Mouse (Mus musculus) monocyte, adult 2 months (primary cell): ENCODE measurements around the gene Tmem63c.

Experiments used
- DNase-seq, 2 experiments: peaks; one replicate each; pipeline ENCODE4 v3.0.0; 2022; ENCODE audit warnings: low spot score in 2 of 2, low read depth in 1 of 2

The Tmem63c gene

GRCm38 (mm10) chr12:87000151-87000839 is 20.8 kb upstream of the Tmem63c start:
- no peak for DNase-seq

DNA sequence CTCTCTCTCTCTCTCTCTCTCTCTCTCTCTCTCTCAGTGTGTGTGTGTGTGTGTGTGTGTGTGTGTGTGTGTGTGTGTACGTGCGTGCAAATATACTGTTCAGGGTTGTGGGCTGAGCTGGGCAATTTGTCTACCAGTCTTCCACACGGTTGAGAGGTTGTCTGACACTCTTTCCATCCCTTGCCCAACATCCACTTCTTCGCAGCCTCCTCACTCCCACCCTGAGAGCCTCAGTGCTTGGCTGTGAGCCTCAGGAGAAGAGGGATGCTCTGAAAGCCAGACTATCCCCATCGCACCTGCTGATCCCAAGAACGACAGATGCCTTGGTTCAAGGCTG is 20.3 kb upstream of the Tmem63c start:
- no peak for DNase-seq

DNA sequence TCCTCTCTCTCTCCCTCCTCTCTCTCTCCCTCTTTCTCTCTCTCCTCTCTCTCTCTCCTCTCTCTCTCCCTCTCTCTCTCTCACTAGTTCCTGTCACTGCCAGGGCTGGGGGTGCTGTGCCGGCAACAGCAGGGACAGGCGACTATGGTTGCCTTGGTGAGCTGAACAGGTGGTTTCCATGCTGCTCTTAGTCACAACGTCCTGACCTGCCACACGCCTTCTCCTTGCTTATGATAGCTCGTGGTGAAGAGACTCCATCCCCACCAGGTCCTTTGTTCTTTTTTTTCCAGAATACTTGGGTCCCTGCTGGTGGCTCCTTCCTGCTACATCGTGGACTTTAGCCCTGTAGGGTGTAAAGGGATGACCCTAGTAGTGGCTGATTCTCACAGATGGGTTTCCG is 18.9 kb upstream of the Tmem63c start:
- no peak for DNase-seq

GRCm38 (mm10) chr12:87002815-87003214 is 18.3 kb upstream of the Tmem63c start:
- no peak for DNase-seq

DNA sequence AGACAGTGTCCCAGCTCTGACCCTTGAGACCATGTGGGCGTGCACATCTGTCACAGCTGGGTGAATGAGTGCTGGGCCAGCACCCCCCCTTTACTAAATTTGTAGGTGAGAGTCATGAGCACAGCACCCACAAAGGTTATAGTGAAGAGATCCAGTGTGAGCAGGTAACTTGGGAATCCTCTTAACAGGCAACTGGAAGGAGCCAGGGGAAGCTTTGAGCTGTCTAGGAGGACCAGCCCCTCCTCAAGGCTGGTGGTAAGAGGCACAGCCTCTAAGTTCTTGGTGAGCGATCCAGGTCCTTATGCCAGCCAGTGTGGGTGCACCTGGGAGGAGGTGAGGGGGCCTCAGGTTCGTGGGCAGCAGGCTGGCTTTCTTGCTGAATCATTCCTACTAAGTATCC is 17.5 kb upstream of the Tmem63c start:
- no peak for DNase-seq

DNA sequence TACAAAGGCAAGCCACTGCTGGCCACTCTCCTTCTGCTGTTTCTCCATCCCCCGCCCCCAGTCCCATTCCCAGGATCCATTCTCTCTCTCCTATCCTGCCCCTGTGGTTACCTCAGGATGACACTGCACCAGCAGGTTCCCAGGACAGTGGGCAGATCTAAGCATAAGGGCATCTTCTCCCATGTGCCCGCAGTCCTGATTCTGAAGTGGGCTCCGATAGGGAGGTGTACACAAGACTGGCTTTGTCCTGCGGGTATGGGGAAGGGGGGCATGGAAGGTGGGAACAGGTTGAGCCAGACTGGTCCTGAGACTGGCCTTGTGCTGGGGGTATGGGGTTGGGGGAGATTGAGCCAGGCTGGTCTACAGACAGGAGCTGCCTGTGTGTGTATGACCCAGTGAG is 16.5 kb upstream of the Tmem63c start:
- no peak for DNase-seq

DNA sequence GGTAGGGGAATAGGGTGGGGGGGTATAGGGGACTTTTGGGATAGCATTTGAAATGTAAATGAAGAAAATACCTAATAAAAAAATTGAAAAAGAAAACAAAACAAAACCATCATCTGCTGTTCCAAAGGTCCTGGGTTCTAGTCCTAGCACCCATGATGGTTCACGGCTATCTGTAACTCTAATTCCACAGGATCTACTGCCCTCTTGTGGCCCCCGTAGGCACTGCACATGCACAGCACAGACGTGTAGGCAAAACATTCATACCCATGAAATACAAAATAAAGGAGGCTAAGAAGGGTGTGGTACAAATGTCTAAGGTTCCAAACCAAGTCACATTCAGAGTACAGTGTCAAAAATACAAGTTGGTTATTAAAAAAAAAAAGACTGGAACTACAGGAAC is 4.1 kb upstream of the Tmem63c start:
- DNase-seq = no peak

- DNase-seq = no peak
These were observed 2.4 kb upstream of the Tmem63c start for GRCm38 (mm10) chr12:87018756-87019155.

DNA sequence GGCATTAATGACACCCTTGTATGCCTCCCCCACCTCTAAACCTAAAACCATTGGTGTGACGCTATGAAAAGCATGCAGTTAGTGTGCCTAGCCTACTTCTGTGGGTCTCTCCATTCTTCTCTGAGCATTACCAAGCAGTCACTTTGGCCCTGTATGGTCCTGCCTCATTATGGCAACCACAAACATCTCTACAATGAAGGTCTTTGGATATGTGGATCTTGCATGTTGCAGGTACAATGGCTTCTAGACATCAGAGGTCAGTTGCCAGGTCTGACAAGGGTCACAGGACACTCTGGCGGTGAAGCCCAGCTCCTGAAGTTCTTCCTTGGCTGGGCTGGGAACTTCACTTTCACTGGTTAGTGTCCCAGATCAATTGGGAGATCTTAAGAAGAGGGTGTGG is 866 bp downstream of the Tmem63c start:
- no peak for DNase-seq

GRCm38 (mm10) chr12:87023456-87023855 is 2.3 kb downstream of the Tmem63c start:
- no peak for DNase-seq

- no peak for DNase-seq
These were observed 5.2 kb downstream of the Tmem63c start for GRCm38 (mm10) chr12:87026109-87026870.

GRCm38 (mm10) chr12:87026871-87027240 is 5.7 kb downstream of the Tmem63c start:
- no peak for DNase-seq

- no peak for DNase-seq
These were observed 6.3 kb downstream of the Tmem63c start for GRCm38 (mm10) chr12:87027391-87027790.

- no peak for DNase-seq
These were observed 6.9 kb downstream of the Tmem63c start for GRCm38 (mm10) chr12:87028068-87028467.

- DNase-seq = no peak
These were observed 8.3 kb downstream of the Tmem63c start for GRCm38 (mm10) chr12:87029251-87029976.

- no peak for DNase-seq
These were observed 10.1 kb downstream of the Tmem63c start for GRCm38 (mm10) chr12:87031163-87031763.

GRCm38 (mm10) chr12:87036631-87037030 is 15.5 kb downstream of the Tmem63c start:
- DNase-seq = no peak

GRCm38 (mm10) chr12:87040166-87040565 is 19.0 kb downstream of the Tmem63c start:
- DNase-seq = no peak

DNA sequence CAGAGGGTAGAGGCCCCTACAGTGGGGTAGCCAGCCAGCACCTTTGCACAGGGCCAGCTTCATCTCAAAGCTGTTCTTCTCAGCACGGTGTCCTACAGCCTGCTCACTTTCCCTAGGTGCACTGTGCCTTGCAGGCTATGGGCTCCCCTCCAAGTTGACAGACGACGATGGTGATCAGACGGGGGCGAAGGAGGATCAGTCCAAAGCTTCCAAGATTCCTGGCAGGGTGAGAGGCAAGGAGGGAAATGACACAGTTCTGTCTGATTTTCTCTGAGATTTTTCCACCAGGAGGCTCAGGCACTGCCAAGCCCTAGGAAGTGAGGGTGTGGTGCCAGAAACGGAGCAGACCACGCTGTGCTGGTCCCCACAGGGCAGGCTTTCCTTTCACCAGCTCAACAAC is 19.7 kb downstream of the Tmem63c start:
- DNase-seq = no peak

DNA sequence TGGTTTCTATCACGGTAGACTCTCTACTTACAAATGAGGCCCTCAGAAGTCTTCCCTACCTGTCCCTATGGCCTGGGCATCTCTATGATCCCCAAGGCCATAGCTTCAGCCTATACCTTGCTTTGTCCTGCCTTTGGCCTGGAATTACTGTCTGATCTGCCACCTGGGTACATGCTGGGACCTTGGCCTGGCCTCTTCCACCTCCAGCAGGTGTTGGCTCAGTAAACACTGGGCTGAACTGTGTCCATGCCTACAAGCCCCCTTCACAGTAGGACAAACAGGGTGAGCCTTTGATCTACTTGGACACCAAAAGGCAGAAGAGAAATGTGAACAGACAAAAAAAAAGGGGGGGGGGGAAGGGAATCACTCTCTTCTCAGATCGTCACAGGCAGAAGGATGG is 21.3 kb downstream of the Tmem63c start:
- DNase-seq = no peak

GRCm38 (mm10) chr12:87043221-87043620 is 22.1 kb downstream of the Tmem63c start:
- no peak for DNase-seq

DNA sequence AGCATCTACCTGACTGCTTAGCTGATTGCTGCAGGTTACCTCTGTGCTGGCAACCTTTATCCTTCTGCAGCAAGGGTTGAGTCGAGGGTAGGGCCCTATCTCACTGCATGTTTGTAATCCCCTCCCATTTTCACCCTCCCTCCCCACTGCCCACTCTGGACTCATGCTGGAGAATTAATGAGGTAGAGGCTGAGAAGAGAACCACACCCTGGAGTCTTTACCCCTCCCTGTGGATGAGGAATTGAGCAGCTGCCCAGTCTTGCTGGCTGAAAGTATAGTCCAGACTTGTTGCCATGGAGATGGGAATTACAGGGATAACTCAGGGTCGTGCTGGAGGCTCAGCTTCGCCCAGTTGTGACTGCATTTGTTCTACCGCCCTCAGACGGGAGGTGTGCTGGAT is 23.6 kb downstream of the Tmem63c start:
- DNase-seq = no peak
